In genomic region chr1:173350372-173350957, GRCm38 (mm10) we compare ENCODE assay signal across 8 mouse cellular contexts. TPM values are rescaled to one million over a fixed set of nuclear protein-coding genes. Genes with fewer than 3 reads are reported as not detected.
DNase-seq lines count a peak whose midpoint lies in the region; ATAC-seq and TF ChIP-seq lines count a peak whose summit lies in the region.

Gene Aim2, plus strand, starts transcription at chr1:173350879.

- no peaks in the 10 kb centered on the region for H3K9me3 ChIP-seq in hindbrain, embryonic 14.5 days (ENCODE audit: control insufficient read depth, low read length)
- no peaks in the 10 kb centered on the region for H3K9me3 ChIP-seq in midbrain, embryonic 10.5 days (replicated peaks)

- no peak within 1 kb of the TSS for H3K4me3 ChIP-seq in hindbrain, embryonic 14.5 days (replicated peaks; ENCODE audit: low read length)
- H3K4me3 ChIP-seq in midbrain, embryonic 10.5 days = peak within 1 kb of the TSS; percentile 60
- no peak within 1 kb of the TSS for H3K4me3 ChIP-seq in kidney, adult 2 months (ENCODE audit: insufficient read depth, low read depth, low read length)

- H3K27me3 ChIP-seq in hindbrain, embryonic 14.5 days (ENCODE audit: control insufficient read depth, insufficient read depth, low read length) = no peaks in the 10 kb centered on the region
- no peaks in the 10 kb centered on the region for H3K27me3 ChIP-seq in midbrain, embryonic 10.5 days (ENCODE audit: low read depth, poor library complexity, severe bottlenecking)
- no peaks in the 10 kb centered on the region for H3K27me3 ChIP-seq in kidney, adult 2 months (replicated peaks; ENCODE audit: control insufficient read depth, insufficient read depth, low read length)

- ATAC-seq in hindbrain, embryonic 14.5 days (ENCODE audit: low FRiP score) = peak; percentile 55

- peak; percentile 44 for DNase-seq in embryo, embryonic 10.5 days (ENCODE audit: low spot score)
- no peak for DNase-seq in embryo, embryonic 10 days (ENCODE audit: low spot score)
- peak; percentile 15 for DNase-seq in R1 (ENCODE audit: low read depth, low spot score)
- no peak for DNase-seq in hindbrain, embryonic 14.5 days (ENCODE audit: low spot score)
- peak; percentile 37 for DNase-seq in midbrain, embryonic 10.5 days (ENCODE audit: low spot score)
- no peak for DNase-seq in left cerebral cortex, adult 8-10 months (ENCODE audit: low spot score in 2 of 2)
- no peak for DNase-seq in kidney, adult 2 months
- DNase-seq in layer of hippocampus, adult 18-20 months (ENCODE audit: low spot score in 2 of 2) = no peak

- peaks cover 22% of the 10 kb centered on the region for H3K36me3 ChIP-seq in hindbrain, embryonic 14.5 days (replicated peaks; ENCODE audit: control insufficient read depth, insufficient read depth)
- peaks cover 23% of the 10 kb centered on the region for H3K36me3 ChIP-seq in midbrain, embryonic 10.5 days
- no peaks in the 10 kb centered on the region for H3K36me3 ChIP-seq in kidney, adult 2 months (ENCODE audit: control insufficient read depth, insufficient read depth, low read length)

- peak within 1 kb of the TSS; percentile 43 for H3K4me2 ChIP-seq in hindbrain, embryonic 14.5 days (replicated peaks)

- TF ChIP-seq POLR2A in kidney, adult 2 months (IDR thresholded peaks at IDR 0.05; ENCODE audit: low read depth, low read length) = no peak

- H3K27ac ChIP-seq in hindbrain, embryonic 14.5 days = no peak within 1 kb of the TSS
- peak within 1 kb of the TSS; percentile 89 for H3K27ac ChIP-seq in midbrain, embryonic 10.5 days (replicated peaks)
- H3K27ac ChIP-seq in kidney, adult 2 months (ENCODE audit: insufficient read depth, low read depth, low read length) = no peak within 1 kb of the TSS

- 11% methylated on average over 10 of the region's 10 CpGs for WGBS in hindbrain, embryonic 14.5 days
- WGBS in midbrain, embryonic 10.5 days = 8% methylated on average over 10 of the region's 10 CpGs
- WGBS in kidney, adult 2 months = 13% methylated on average over 10 of the region's 10 CpGs

- peak within 1 kb of the TSS; percentile 18; the same call in 1 of the 2 replicates for H3K9ac ChIP-seq in hindbrain, embryonic 14.5 days

- peaks cover 16% of the 10 kb centered on the region; the same call in 1 of the 2 replicates for H3K4me1 ChIP-seq in hindbrain, embryonic 14.5 days (replicated peaks; ENCODE audit: control insufficient read depth, insufficient read depth, low read length)
- H3K4me1 ChIP-seq in midbrain, embryonic 10.5 days = peaks cover 44% of the 10 kb centered on the region
- no peaks in the 10 kb centered on the region for H3K4me1 ChIP-seq in kidney, adult 2 months (ENCODE audit: control insufficient read depth, insufficient read depth, low read length)

- no peak for TF ChIP-seq CTCF in kidney, adult 2 months (conservative IDR thresholded peaks at IDR 0.05; ENCODE audit: insufficient read depth, insufficient read length, low read depth, low read length)

RNA-seq across cellular contexts. Expression of gene Aim2, which starts in this region (rescaled TPM):
- 1.3 and 1.4 TPM in 2 replicates for polyA plus RNA-seq in hindbrain, embryonic 14.5 days (2014; fragmentation: Nextera tagmentation; extraction: Ambion mirVana)
- polyA plus RNA-seq in midbrain, embryonic 10.5 days (2016; fragmentation: Nextera tagmentation; extraction: Ambion mirVana) = 6.7 TPM in 2 replicates
- 1 to 10 TPM; 3.9 to 9.2 (median 5.1) TPM for total RNA-seq in left cerebral cortex, adult 8-10 months (2022)
- polyA plus RNA-seq in kidney, adult 2 months (2012; rRNA removed) = 0.68 and 1.8 TPM in 2 replicates
- total RNA-seq in layer of hippocampus, adult 18-20 months (2021) = 1 to 10 TPM; 3.1 to 3.3 TPM

Comparison
In these comparisons a context has a peak if more than half of its experiments do, and no peak if none do; other contexts are left out.
1. DNase-seq: peak in embryo, embryonic 10.5 days (single experiment), R1 (single experiment) and midbrain, embryonic 10.5 days (single experiment); none in embryo, embryonic 10 days (single experiment), hindbrain, embryonic 14.5 days (single experiment), left cerebral cortex, adult 8-10 months (0 of 2), kidney, adult 2 months (single experiment) and layer of hippocampus, adult 18-20 months (0 of 2).